Mouse (Mus musculus): ENCODE measurements around the gene P4ha2. TPM values are rescaled to one million over a fixed set of nuclear protein-coding genes. Genes with fewer than 3 reads are reported as not detected.

The P4ha2 gene
- polyA plus RNA-seq, 2 experiments, result 1.7 to 1.8 TPM

DNA sequence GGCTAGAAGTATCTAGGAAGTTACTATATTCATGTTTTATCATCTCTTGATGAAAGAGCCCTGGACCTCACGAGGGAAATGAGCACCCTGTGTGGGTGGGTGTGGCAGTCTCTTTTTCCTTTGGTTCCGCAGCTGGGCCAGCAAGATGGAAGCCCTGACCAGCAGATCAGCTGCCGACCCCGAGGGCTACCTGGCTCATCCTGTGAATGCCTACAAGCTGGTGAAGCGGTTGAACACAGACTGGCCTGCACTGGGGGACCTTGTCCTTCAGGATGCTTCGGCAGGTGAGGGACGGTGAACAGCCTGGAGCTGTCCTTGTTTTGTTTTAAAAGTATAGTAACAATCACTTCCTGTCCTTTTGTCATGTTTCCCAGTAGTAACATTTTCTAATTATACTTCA lies 11.4 kb downstream of the P4ha2 start:
- Histone ChIP-seq H3K4me2 (ENCODE audit: low read depth) (no peak overlapping the region), H3K36me3 (replicated peaks; ENCODE audit: control insufficient read depth, insufficient read depth, low read depth) (no peaks in the 10 kb centered on the region), H3K27ac (no peak overlapping the region), H3K4me3 (ENCODE audit: insufficient read depth in 1 of 2, low read depth in 2 of 2, low read length in 2 of 2) (no peak overlapping the region), H3K9me3 (ENCODE audit: control insufficient read depth, low read length) (no peaks in the 10 kb centered on the region), H3K27me3 (ENCODE audit: control insufficient read depth, insufficient read depth, low read length) (no peaks in the 10 kb centered on the region), H3K4me1 (replicated peaks; ENCODE audit: control insufficient read depth in 2 of 2, insufficient read depth in 2 of 2, low read length in 1 of 2) (peaks cover 0 to 4% of the 10 kb centered on the region in 2 experiments; a peak in 2 of 4 replicates), H3K9ac (replicated peaks) (no peak overlapping the region)
- ATAC-seq (ENCODE audit: insufficient read depth) (no peak), DNase-seq (ENCODE audit: low read depth in 3 of 3, low spot score in 3 of 3) (no peak)
- no peak for TF ChIP-seq EP300 (IDR thresholded peaks at IDR 0.05; ENCODE audit: low read depth)
- TF ChIP-seq CTCF (IDR thresholded peaks at IDR 0.05; ENCODE audit: low read depth), result no peak
- 64% methylated on average over 7 of the region's 7 CpGs for WGBS (ENCODE audit: insufficient replicate concordance)

DNA sequence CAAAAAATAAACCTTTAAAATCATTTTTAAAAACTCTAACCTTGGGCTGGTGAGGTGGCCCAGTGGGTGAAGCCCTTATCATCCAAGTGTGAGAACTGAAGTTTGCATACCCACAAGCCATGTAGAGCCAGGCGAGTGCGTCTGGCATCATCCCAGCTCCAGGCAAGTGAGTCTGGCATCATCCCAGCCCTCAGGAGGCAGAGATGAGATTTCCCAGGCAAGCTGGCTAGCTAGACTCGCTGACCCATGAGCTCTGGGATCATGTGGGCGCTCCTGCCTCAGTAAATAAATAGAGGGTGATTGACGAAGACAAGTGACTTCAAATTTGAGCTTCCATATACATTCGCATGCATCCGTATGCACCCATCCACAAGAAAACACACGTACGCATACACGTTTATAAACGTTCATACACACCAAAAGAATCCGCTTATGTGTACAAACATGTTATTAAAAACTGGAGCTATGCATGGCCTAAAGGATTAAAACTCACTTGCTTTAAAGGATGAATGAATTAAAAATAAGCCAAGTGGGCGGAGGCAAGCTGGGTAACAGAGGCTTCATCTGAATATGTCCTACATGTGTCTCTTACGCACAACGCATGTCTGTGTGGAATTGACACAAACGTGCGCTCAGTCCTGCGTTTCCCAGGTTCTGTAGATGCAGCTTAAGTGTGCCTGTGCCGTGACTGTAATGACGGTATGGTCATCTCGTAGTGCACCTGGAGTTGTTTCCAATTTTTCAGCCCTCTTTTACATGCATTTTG lies 12.3 kb downstream of the P4ha2 start:
- H3K36me3 ChIP-seq (replicated peaks; ENCODE audit: control insufficient read depth, insufficient read depth, low read depth), result no peaks in the 10 kb centered on the region
- no peak overlapping the region for H3K27ac ChIP-seq
- no peaks in the 10 kb centered on the region for H3K27me3 ChIP-seq (ENCODE audit: control insufficient read depth, insufficient read depth, low read length)
- 72% methylated on average over 21 of the region's 21 CpGs for WGBS (ENCODE audit: insufficient replicate concordance)
- DNase-seq (ENCODE audit: low read depth in 3 of 3, low spot score in 3 of 3), result no peak
- no peak for TF ChIP-seq CTCF (IDR thresholded peaks at IDR 0.05; ENCODE audit: low read depth)
- TF ChIP-seq EP300 (IDR thresholded peaks at IDR 0.05; ENCODE audit: low read depth), result no peak
- H3K9me3 ChIP-seq (ENCODE audit: control insufficient read depth, low read length), result no peaks in the 10 kb centered on the region
- peak overlapping the region; percentile 8; the same call in 1 of the 2 replicates for H3K4me2 ChIP-seq (ENCODE audit: low read depth)
- no peak overlapping the region for H3K4me3 ChIP-seq (ENCODE audit: insufficient read depth in 1 of 2, low read depth in 2 of 2, low read length in 2 of 2)
- H3K4me1 ChIP-seq (replicated peaks; ENCODE audit: control insufficient read depth in 2 of 2, insufficient read depth in 2 of 2, low read length in 1 of 2), result peaks cover 0 to 4% of the 10 kb centered on the region in 2 experiments; a peak in 2 of 4 replicates
- no peak for ATAC-seq (ENCODE audit: insufficient read depth)
- H3K9ac ChIP-seq (replicated peaks), result no peak overlapping the region

DNA sequence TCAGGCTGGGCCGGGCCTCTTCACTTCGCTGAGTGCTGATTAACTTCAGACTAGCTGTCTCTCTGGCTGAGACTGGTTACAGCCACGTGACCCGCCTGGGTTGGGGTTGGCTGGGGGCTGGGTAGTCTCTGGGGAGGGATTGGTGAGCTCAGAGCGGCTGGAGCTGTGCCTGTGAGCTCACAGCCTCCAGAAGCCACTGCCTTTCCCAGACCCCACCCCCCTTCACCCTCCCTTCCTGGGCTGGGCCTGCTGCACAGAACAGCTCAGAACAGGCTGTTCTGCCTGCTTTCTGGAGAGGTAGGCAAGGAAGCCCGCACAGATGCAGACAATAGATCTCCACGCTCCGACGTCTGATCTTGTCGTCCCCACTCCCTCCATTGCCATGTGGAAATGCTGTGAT lies 13.0 kb downstream of the P4ha2 start:
- Histone ChIP-seq H3K36me3 (replicated peaks; ENCODE audit: control insufficient read depth, insufficient read depth, low read depth) (no peaks in the 10 kb centered on the region), H3K4me2 (ENCODE audit: low read depth) (peak overlapping the region; percentile 31; the same call in 1 of the 2 replicates), H3K9ac (replicated peaks) (no peak overlapping the region), H3K9me3 (ENCODE audit: control insufficient read depth, low read length) (no peaks in the 10 kb centered on the region), H3K4me1 (replicated peaks; ENCODE audit: control insufficient read depth in 2 of 2, insufficient read depth in 2 of 2, low read length in 1 of 2) (peaks cover 0 to 4% of the 10 kb centered on the region in 2 experiments; a peak in 2 of 4 replicates), H3K27ac (no peak overlapping the region), H3K27me3 (ENCODE audit: control insufficient read depth, insufficient read depth, low read length) (no peaks in the 10 kb centered on the region), H3K4me3 (ENCODE audit: insufficient read depth in 1 of 2, low read depth in 2 of 2, low read length in 2 of 2) (no peak overlapping the region)
- TF ChIP-seq CTCF (IDR thresholded peaks at IDR 0.05; ENCODE audit: low read depth), result no peak
- no peak for TF ChIP-seq EP300 (IDR thresholded peaks at IDR 0.05; ENCODE audit: low read depth)
- DNase-seq (ENCODE audit: low read depth in 3 of 3, low spot score in 3 of 3) (peak; percentile 36 to 50 (median 41)), ATAC-seq (ENCODE audit: insufficient read depth) (peak; percentile 89)
- 1% methylated on average over 10 of the region's 10 CpGs for WGBS (ENCODE audit: insufficient replicate concordance)

DNA sequence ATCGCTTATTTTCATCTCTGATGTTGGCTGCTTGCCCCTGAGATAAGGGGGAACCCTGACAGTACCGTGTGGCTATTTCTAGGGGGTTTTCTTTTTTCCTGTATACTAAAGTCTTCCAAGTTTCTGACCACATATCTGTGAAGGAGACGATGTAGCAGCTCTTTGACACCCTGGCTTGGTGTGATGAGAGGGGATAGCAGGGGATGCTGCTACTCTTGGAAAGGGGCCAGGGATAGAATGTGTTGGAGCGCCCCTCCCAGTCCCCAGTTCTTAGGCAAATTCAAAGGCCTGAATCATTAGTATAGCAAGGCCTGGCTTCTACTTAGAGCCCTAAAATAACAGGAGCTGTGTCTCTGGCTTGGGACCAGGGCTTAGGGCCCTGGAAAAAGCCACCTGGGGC lies 13.5 kb downstream of the P4ha2 start:
- no peak overlapping the region for H3K9ac ChIP-seq (replicated peaks)
- WGBS (ENCODE audit: insufficient replicate concordance), result 31% methylated on average over 4 of the region's 4 CpGs
- no peaks in the 10 kb centered on the region for H3K9me3 ChIP-seq (ENCODE audit: control insufficient read depth, low read length)
- H3K27ac ChIP-seq, result no peak overlapping the region
- no peaks in the 10 kb centered on the region for H3K27me3 ChIP-seq (ENCODE audit: control insufficient read depth, insufficient read depth, low read length)
- no peaks in the 10 kb centered on the region for H3K36me3 ChIP-seq (replicated peaks; ENCODE audit: control insufficient read depth, insufficient read depth, low read depth)
- no peak overlapping the region for H3K4me3 ChIP-seq (ENCODE audit: insufficient read depth in 1 of 2, low read depth in 2 of 2, low read length in 2 of 2)
- no peak for TF ChIP-seq CTCF (IDR thresholded peaks at IDR 0.05; ENCODE audit: low read depth)
- TF ChIP-seq EP300 (IDR thresholded peaks at IDR 0.05; ENCODE audit: low read depth), result no peak
- DNase-seq (ENCODE audit: low read depth in 3 of 3, low spot score in 3 of 3) (no peak), ATAC-seq (ENCODE audit: insufficient read depth) (no peak)
- peaks cover 0 to 4% of the 10 kb centered on the region in 2 experiments; a peak in 2 of 4 replicates for H3K4me1 ChIP-seq (replicated peaks; ENCODE audit: control insufficient read depth in 2 of 2, insufficient read depth in 2 of 2, low read length in 1 of 2)
- H3K4me2 ChIP-seq (ENCODE audit: low read depth), result peak overlapping the region; percentile 31; the same call in 1 of the 2 replicates

DNA sequence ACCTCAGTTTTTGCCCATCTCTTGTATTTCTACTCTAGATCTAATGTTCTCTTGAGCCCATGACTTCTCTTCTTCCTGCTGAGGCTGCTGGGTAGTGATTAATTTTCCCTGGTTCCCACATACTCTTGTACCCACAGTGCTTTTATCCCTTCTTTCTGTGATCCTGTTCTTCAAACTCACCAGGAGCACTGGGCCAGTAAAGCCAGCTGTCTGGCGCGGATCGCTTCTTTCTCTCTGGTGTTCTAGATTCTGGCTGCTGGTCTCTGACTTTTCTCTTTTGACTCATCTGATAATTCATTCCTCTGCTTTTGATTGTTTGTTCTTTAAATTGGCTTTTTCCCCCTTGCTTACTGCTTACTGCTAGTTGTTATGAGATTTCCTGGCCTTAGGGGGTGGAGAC lies 14.9 kb downstream of the P4ha2 start:
- H3K4me3 ChIP-seq (ENCODE audit: insufficient read depth in 1 of 2, low read depth in 2 of 2, low read length in 2 of 2), result no peak overlapping the region
- no peak overlapping the region for H3K9ac ChIP-seq (replicated peaks)
- no peaks in the 10 kb centered on the region for H3K9me3 ChIP-seq (ENCODE audit: control insufficient read depth, low read length)
- no peak for ATAC-seq (ENCODE audit: insufficient read depth)
- peaks cover 0 to 4% of the 10 kb centered on the region in 2 experiments; a peak in 2 of 4 replicates for H3K4me1 ChIP-seq (replicated peaks; ENCODE audit: control insufficient read depth in 2 of 2, insufficient read depth in 2 of 2, low read length in 1 of 2)
- no peaks in the 10 kb centered on the region for H3K36me3 ChIP-seq (replicated peaks; ENCODE audit: control insufficient read depth, insufficient read depth, low read depth)
- TF ChIP-seq CTCF (IDR thresholded peaks at IDR 0.05; ENCODE audit: low read depth), result no peak
- TF ChIP-seq EP300 (IDR thresholded peaks at IDR 0.05; ENCODE audit: low read depth), result no peak
- no peaks in the 10 kb centered on the region for H3K27me3 ChIP-seq (ENCODE audit: control insufficient read depth, insufficient read depth, low read length)
- H3K27ac ChIP-seq, result no peak overlapping the region
- 73% methylated on average over 3 of the region's 3 CpGs for WGBS (ENCODE audit: insufficient replicate concordance)
- no peak overlapping the region for H3K4me2 ChIP-seq (ENCODE audit: low read depth)
- no peak for DNase-seq (ENCODE audit: low read depth in 3 of 3, low spot score in 3 of 3)
